ENCODE assay signal across 24 mouse cellular contexts in the genomic region with DNA sequence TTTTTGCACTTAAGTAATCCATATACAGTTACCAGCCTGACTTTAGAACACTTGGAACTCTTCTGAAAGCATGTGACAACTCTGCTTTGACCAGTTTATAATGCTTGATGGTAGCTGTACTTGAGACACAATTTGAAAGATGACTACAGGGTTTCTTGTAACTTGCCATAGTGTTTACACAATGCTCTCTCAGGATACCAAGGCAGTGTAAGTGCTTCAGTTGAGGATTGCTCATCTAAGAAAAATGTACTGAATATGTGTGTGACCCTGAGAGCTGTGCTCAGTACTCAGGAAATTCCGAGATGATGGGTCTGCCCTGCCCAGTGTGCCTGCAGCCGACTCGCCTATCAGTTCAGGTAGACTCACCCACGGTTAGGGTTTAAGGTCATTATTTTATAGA. TPM values are rescaled to one million over a fixed set of nuclear protein-coding genes. Genes with fewer than 3 reads are reported as not detected.
"Had no signal": no experiment of that assay in that cellular context is flagged by ENCODE, and none has a peak within 500 bp of the region (broad histone marks: within the 10 kb centered on the region; RNA-seq: fewer than 3 reads in every experiment).

No protein-coding gene starts in this region.

- H3K4me3 ChIP-seq: intestine, embryonic 15.5 days; kidney, embryonic 15.5 days; left cerebral cortex, adult 2 months; limb, embryonic 12.5 days; limb, embryonic 15.5 days; midbrain, embryonic 12.5 days; midbrain, embryonic 15.5 days; neural tube, embryonic 12.5 days; neural tube, embryonic 15.5 days had no signal

- H3K27me3 ChIP-seq: intestine, embryonic 15.5 days; kidney, embryonic 15.5 days; limb, embryonic 12.5 days; limb, embryonic 15.5 days; midbrain, embryonic 12.5 days; midbrain, embryonic 15.5 days; neural tube, embryonic 12.5 days; neural tube, embryonic 15.5 days had no signal

- H3K9me3 ChIP-seq: intestine, embryonic 15.5 days; kidney, embryonic 15.5 days; limb, embryonic 12.5 days; limb, embryonic 15.5 days; midbrain, embryonic 12.5 days; midbrain, embryonic 15.5 days; neural tube, embryonic 12.5 days; neural tube, embryonic 15.5 days had no signal

- H3K9ac ChIP-seq: intestine, embryonic 15.5 days; kidney, embryonic 15.5 days; limb, embryonic 12.5 days; limb, embryonic 15.5 days; liver, embryonic 14.5 days; liver, postnatal 0 days; midbrain, embryonic 12.5 days; midbrain, embryonic 15.5 days; neural tube, embryonic 12.5 days; neural tube, embryonic 15.5 days had no signal

- H3K27ac ChIP-seq: intestine, embryonic 15.5 days; kidney, embryonic 15.5 days; limb, embryonic 12.5 days; limb, embryonic 15.5 days; liver, embryonic 14.5 days; macrophage; midbrain, embryonic 12.5 days; midbrain, embryonic 15.5 days; neural tube, embryonic 12.5 days; neural tube, embryonic 15.5 days had no signal

- H3K4me2 ChIP-seq: intestine, embryonic 15.5 days; kidney, embryonic 15.5 days; limb, embryonic 12.5 days; limb, embryonic 15.5 days; liver, embryonic 11.5 days; midbrain, embryonic 12.5 days; midbrain, embryonic 15.5 days; neural tube, embryonic 12.5 days; neural tube, embryonic 15.5 days had no signal

- H3K4me1 ChIP-seq: intestine, embryonic 15.5 days; kidney, embryonic 15.5 days; limb, embryonic 12.5 days; limb, embryonic 15.5 days; midbrain, embryonic 12.5 days; midbrain, embryonic 15.5 days; neural tube, embryonic 12.5 days; neural tube, embryonic 15.5 days had no signal

- ATAC-seq: intestine, embryonic 15.5 days; liver, postnatal 0 days; midbrain, embryonic 15.5 days had no signal

- DNase-seq: kidney, adult 11 months; kidney, adult 8-10 months; kidney, postnatal 10 days; kidney, postnatal 36 days; layer of hippocampus, postnatal 36 days; left cerebral cortex, postnatal 4 days; liver, postnatal 0 days; right cerebral cortex, adult 18-20 months; right cerebral cortex, postnatal 25 days; spleen, adult 18-20 months; thymus, adult 18-20 months; thymus, postnatal 36 days had no signal

RNA-seq across cellular contexts. Expression of gene Bhlha15, which starts 38.8 kb away (rescaled TPM):
- polyA plus RNA-seq: macrophage; midbrain, embryonic 12.5 days had no signal
